25 mouse cellular contexts compared by ENCODE assay signal in the genomic region with DNA sequence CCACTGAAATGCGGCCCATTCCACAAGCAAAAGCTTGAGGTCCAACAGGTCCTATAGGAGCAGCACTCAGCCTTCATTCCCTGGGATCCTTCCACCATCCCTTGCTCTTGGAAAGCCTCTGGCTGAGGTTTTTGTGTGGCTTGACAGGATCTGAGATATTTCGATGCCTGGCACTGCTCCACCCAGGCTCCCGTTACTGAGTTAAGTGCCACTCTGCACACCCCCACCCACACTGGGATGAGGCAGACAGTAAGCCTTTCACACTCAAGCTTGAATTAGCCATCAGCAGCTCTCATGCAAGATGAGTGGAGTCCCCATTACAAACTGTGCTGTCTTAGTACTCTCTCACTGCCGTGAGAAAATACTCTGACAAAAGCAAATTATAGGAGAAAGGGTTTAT. TPM values are rescaled to one million over a fixed set of nuclear protein-coding genes. Genes with fewer than 3 reads are reported as not detected.
A peak's percentile ranks its signal among the peaks of the same experiment; 100 is the strongest.
DNase-seq lines count a peak whose midpoint lies in the region; ATAC-seq and TF ChIP-seq lines count a peak whose summit lies in the region.
"Had no signal": no experiment of that assay in that cellular context is flagged by ENCODE, and none has a peak within 500 bp of the region (broad histone marks: within the 10 kb centered on the region; RNA-seq: fewer than 3 reads in every experiment).

No protein-coding gene starts in this region.

- WGBS in heart, embryonic 10.5 days: 84% methylated on average over 4 of the region's 4 CpGs

- H3K27ac ChIP-seq in heart, embryonic 10.5 days: no peak overlapping the region
- H3K27ac ChIP-seq in left cerebral cortex, adult 2 months: no peak overlapping the region
- H3K27ac ChIP-seq: forebrain, embryonic 13.5 days; gastrocnemius, adult 2 months; heart, embryonic 15.5 days; hindbrain, postnatal 0 days; limb, embryonic 15.5 days; liver, embryonic 15.5 days; stomach, postnatal 0 days had no signal

- H3K27me3 ChIP-seq in heart, embryonic 10.5 days (ENCODE audit: insufficient read depth, poor library complexity, severe bottlenecking): peaks cover 6% of the 10 kb centered on the region
- H3K27me3 ChIP-seq: forebrain, embryonic 13.5 days; limb, embryonic 15.5 days; liver, embryonic 15.5 days; Patski had no signal

- H3K4me1 ChIP-seq in heart, embryonic 10.5 days: no peaks in the 10 kb centered on the region
- H3K4me1 ChIP-seq: limb, embryonic 15.5 days; liver, embryonic 15.5 days had no signal

- H3K4me3 ChIP-seq in heart, embryonic 10.5 days: no peak overlapping the region
- H3K4me3 ChIP-seq in left cerebral cortex, adult 2 months: no peak overlapping the region
- H3K4me3 ChIP-seq: erythroblast, embryonic 14.5 days; forebrain, embryonic 13.5 days; gastrocnemius, adult 2 months; heart, embryonic 15.5 days; limb, embryonic 15.5 days; liver, embryonic 15.5 days had no signal

- no peaks in the 10 kb centered on the region for H3K9me3 ChIP-seq in heart, embryonic 10.5 days
- H3K9me3 ChIP-seq: forebrain, embryonic 13.5 days; heart, embryonic 15.5 days; limb, embryonic 15.5 days; liver, embryonic 15.5 days had no signal

- no peak for TF ChIP-seq CTCF in left cerebral cortex, adult 2 months (IDR thresholded peaks at IDR 0.05)

- DNase-seq in heart, adult 11 months: peak; percentile 46
- DNase-seq in heart, embryonic 10.5 days (ENCODE audit: low spot score): no peak
- DNase-seq in left cerebral cortex, adult 2 months (ENCODE audit: extremely low spot score in 1 of 2, low spot score in 2 of 2): peak; percentile 62 to 68
- DNase-seq in right cerebral cortex, adult 2 months (ENCODE audit: low spot score in 2 of 2): peak; percentile 78
- DNase-seq in cerebellum, postnatal 10 days: no peak
- DNase-seq in thymus, postnatal 14 days: no peak
- no peak for DNase-seq in gastrocnemius, adult 8-10 months (ENCODE audit: low spot score in 2 of 2)
- DNase-seq: adrenal gland, adult 8-10 months; cerebellum, adult 2 months; gastrocnemius, adult 2 months; heart, adult 18-20 months; heart, postnatal 4 days; layer of hippocampus, postnatal 36 days; retina, postnatal 1 day had no signal

- no peak for ATAC-seq in erythroblast, adult 5-6 weeks (replicated peaks; ENCODE audit: low FRiP score, poor library complexity, severe bottlenecking)
- ATAC-seq: forebrain, embryonic 13.5 days; hindbrain, postnatal 0 days; intestine, postnatal 0 days; Patski had no signal

- intact Hi-C loops in left cerebral cortex, adult 2 months (cut with DNase I): no loop called here

- H3K36me3 ChIP-seq in heart, embryonic 10.5 days: no peaks in the 10 kb centered on the region
- H3K36me3 ChIP-seq: heart, embryonic 15.5 days; limb, embryonic 15.5 days; liver, embryonic 15.5 days had no signal

RNA-seq across cellular contexts. Expression of a gene that starts 41.4 kb away (rescaled TPM):
- 0.08 and 0.12 TPM in 2 replicates for polyA plus RNA-seq in heart, embryonic 10.5 days (2016; fragmentation: Nextera tagmentation; extraction: Ambion mirVana)
- 1 to 10 TPM; 4.7 to 5.2 TPM for total RNA-seq in left cerebral cortex, adult 2 months (2021)
- total RNA-seq in erythroblast, adult 5-6 weeks (2015; ENCODE audit: low replicate concordance): not detected in 2 replicates
- total RNA-seq in erythroblast, adult 5-6 weeks (2017; ENCODE audit: low replicate concordance): not detected in 2 replicates
- 1 to 10 TPM in 1 of 4 experiments, under 1 TPM in 3; 0.39 to 1.3 (median 0.67) TPM for total RNA-seq in gastrocnemius, adult 8-10 months (2022)
- total RNA-seq: monocyte, adult 5-6 weeks had no signal

Comparison
In these comparisons a context has a peak if more than half of its experiments do, and no peak if none do; other contexts are left out.
1. DNase-seq: peak in heart, adult 11 months (single experiment), left cerebral cortex, adult 2 months (2 of 2) and right cerebral cortex, adult 2 months (2 of 2); none in heart, embryonic 10.5 days (single experiment), cerebellum, postnatal 10 days (0 of 2), thymus, postnatal 14 days (single experiment) and gastrocnemius, adult 8-10 months (0 of 2).